Mouse (Mus musculus): ENCODE measurements around the gene Upp2.

DNA sequence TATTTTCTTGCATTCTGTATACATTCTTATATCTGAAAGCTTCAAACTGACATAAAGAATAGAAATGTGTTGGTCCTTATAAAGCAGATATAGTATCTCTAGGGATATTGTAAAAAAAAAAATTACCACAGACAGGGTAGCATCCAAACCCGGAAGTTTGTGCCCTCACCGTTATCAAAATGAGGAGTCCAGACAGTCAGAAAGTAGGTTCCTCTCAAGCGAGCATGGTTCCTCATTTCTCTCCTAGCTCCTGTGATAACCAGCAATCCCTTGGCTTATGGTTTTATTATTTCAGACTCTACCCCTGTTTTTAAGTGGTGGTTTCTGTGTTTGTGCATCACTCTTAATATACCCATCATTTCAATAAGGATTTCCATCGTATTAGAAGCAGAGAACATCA lies 134.5 kb downstream of the Upp2 start:
- TF ChIP-seq POLR2A (IDR thresholded peaks at IDR 0.05; ENCODE audit: borderline replicate concordance, low read depth, low read length) (no peak), CTCF (IDR thresholded peaks at IDR 0.05; ENCODE audit: low read depth, low read length) (no peak)

All from bone marrow macrophage, adult 2 months (primary cell).